Mouse (Mus musculus): ENCODE measurements around the gene Khnyn.

The Khnyn gene

DNA sequence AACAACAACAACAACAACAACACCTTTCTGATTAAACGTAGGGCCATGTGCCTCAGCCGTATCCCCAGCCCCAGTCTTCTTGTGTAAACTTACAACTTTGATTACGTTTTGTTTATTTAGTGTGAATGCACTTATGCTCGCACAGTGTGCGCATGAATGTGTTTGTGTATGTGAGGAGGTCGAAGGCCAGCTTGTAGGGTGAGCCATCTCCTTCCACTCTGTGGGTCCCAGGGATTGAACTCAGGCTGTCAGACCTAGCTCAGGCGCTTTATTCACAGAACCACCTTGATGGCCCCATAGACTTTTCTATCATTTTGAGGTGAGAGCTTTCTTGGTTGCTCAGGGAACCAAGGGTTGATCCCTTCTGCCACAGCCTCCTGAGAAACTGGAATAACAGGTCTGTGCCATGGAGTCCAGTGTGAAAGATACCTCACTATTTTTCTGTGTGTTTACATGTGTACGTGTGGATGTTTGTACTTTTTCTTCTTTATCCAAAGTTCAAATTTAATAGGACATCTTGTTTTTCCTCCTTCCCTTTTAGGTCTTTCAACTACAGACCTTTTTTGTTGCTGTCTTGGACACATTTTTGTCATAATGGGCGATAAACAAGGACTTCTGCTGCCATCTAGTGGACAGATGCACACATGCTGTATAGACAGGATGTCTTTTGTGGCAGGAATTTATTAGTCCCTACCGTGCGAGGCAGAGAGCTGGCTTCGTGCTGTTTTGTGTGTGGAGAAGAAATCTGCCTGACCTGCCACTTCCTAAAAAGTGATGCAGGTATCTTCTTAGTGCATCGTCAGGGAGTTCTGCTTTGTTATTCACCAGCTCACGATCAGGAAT is 33.7 kb downstream of the Khnyn start:
- DNase-seq (ENCODE audit: low spot score): peak; percentile 83

DNA sequence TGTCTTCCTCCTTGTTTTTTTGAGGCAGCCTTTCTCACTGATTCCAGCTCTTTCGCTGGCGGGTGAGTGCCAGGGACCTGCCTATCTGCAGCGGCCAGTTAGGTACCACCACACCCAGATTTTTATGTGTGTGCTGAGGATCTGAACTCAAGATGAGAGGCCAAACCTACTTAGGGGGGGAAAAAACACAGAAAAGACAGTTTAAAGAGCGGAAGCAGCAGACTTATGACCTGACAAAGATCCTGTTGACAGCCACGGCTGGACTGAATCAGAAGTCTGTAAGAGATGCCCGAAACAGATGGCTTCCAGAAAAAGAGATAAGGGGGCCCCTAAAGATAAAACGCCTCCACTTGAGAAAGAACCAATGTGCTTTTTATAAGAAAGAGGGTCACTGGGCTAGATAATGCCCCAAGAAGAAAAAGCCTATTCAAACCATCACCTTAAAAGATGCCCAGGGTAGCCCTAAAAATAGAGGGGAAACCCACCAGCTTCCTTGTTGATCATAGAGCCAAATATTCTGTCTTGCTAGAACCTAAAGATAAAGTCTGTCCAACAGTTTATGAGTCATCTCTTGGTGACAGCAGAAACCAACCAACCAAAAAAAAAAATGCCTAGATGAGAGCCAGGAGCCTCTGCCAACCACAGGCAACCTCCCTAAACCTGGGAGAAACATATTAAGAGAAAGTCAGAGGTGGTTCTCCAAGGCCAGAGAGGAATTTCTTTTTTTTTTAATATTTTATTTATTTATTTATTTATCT is 37.9 kb downstream of the Khnyn start:
- DNase-seq (ENCODE audit: low spot score): peak; percentile 67

- DNase-seq (ENCODE audit: low spot score): no peak
Observed at GRCm38 (mm10) chr14:55926847-55927246, 42.1 kb downstream of the Khnyn start.

- DNase-seq (ENCODE audit: low spot score): no peak
Observed at GRCm38 (mm10) chr14:55929263-55929997, 44.7 kb downstream of the Khnyn start.

- DNase-seq (ENCODE audit: low spot score): no peak
Observed at GRCm38 (mm10) chr14:55933586-55933985, 48.8 kb downstream of the Khnyn start.

DNA sequence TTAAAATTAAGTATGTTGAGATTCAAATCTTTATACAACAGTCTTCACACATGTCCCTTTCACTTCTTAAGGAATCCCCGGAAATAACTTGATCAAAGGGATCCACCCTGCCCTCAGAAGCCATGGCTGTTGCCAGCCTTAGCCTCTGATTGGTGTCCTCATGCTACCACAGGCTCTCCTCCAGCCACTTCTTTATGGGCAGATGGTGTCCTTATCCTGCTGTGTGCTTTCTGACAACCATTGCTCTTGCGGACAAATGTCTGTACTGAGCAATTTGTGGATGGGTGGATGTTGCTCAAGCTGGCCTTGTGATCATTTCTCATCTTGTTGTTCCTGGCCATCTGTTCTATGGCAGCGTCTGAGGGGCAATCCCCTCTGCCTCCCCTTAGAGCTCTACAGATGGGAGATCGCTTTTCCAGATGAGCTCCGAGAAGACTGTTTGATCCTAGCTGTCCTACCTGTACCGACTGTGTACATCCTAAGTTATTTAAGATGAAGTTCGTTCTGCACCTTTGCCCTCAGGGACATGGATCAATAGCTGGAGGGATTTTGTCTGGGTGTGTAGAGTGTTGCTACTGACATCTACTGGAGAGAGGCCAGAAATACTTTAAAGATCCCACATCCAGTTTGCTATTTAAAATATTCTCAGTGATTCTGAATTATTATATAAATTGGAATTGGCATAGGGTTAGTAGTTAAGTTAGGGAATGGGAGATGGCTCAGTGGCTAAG is 55.5 kb downstream of the Khnyn start:
- DNase-seq (ENCODE audit: low spot score): no peak

DNA sequence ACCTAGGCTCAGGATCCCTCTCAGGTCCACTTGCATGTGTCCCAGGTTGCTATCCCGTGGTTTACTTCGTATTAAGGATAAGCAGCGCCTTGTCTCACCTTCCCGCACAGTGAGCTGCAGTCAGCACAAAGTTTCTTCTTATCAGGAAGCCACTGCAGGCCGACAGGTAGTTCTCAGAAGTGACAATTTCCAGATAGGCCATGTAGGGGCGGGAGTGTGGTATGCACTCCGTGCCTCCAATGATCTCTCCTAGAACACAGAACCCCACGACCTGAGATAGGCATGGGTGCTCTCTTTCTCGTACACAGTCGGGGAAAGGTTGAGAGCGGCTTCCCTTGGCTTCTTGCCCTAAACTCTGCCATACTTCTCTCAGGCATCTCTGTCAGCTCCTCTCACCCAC is 58.9 kb downstream of the Khnyn start:
- DNase-seq (ENCODE audit: low spot score): no peak

DNA sequence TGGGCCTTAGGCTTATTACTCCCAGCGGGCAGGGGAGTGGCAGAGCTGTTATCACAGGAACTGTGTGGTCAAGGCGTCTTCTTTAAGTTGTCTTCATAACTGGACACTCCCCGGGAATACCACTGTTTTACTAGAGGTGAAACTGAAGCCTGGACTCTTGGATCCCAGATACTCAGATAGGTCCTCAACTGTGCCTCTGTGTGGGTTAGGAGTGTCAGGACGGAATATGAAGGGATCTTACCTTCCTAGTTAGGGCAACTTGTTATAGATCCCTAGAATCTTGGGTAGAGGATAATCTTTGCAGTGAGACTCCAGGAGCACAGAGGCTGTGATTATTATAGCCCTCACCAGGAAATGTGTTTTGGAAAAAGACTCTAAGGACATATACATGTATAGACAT is 59.8 kb downstream of the Khnyn start, which contains the start of gene Cma1:
TSS of gene Cma1 (minus strand) at position 101 of the 400 bp plus-strand sequence.
- no peak for DNase-seq (ENCODE audit: low spot score)

DNA sequence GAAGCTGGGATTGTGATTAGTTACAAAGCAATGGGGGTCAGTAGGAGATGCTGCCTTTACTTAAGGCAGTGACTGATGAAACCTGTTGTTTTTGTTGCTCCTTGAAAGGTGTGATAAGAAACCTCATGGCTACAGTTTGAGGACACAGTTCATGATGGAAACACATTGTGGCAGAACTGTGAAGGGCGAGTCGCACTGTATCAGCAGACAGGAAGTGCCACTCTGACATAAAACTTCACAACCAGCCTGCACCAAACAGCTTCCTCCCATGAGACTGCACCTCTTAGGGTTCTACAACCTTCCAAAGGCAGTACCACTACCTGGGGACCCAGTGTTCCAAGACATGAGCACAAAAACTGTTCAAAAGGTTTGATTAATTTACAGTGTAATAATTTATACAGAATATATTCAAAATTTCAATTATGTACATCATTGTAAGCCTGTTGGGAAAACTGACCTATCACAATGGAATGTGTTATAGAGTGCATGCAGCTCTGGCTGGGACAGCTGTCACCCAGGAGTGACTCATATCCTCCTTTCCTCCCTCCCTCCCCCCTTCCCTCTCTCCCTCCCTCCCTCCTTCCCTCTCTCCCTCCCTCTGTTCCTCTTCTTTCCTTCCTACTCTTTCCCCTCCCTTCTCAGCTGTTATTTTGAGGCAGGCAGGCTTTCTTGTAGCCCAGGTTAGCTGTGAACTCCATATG is 61.7 kb downstream of the Khnyn start:
- DNase-seq (ENCODE audit: low spot score): no peak
